Mouse (Mus musculus): ENCODE data around the gene Mapk10. TPM values are rescaled to one million over a fixed set of nuclear protein-coding genes. Genes with fewer than 3 reads are reported as not detected.

The Mapk10 gene
- polyA plus RNA-seq (2014; fragmentation: Nextera tagmentation; extraction: Ambion mirVana): 0.36 and 0.38 TPM in 2 replicates

DNA sequence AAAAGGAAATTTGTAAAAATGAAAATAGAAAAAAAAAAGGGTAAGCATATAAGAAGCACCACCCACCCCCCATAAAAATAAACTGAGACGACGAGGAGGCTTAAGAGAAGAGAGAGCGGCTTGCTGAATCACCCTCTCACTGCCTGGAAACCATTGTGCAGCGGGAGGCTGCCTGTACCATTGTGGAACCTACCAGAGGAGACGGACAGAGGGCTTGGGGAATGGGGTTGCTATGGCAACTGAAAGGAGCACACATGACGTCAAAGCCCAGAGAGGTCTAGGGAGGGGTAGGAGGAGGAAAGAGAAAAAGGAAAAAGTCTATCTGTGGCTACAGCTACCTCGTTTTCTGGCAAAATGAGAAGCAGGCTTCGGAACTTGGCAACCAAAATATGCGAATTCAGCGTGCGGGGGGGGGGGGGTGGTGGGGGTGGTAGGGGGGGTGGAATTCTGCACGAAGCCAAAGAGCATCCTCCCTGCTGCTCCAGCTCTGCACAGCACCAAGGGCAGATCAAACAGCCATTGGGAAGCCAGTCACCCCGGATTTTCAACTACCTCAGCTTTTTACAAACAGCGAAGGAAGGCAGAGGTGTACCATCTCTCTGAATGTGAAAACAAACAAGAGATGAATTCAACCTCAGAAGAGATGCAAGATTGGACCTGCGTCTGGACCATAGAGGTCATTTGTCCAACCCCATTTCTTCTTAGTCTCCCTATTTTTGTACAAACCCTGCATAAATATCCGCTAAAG, at the start of gene Mapk10:
Gene Mapk10, minus strand, starts transcription at position 234 of the 748 bp plus-strand sequence.
- Histone ChIP-seq H3K9ac (ENCODE audit: low read depth, low read length) (no peak within 1 kb of the TSS), H3K27ac (ENCODE audit: low read depth, low read length) (no peak within 1 kb of the TSS), H3K4me3 (ENCODE audit: low read length) (peak within 1 kb of the TSS; percentile 12), H3K9me3 (ENCODE audit: control insufficient read depth, low read length) (peaks cover 2% of the 10 kb centered on the region; the same call in 1 of the 2 replicates), H3K4me2 (replicated peaks; ENCODE audit: low read depth, low read length) (peak within 1 kb of the TSS; percentile 27; the same call in 1 of the 2 replicates), H3K27me3 (ENCODE audit: control insufficient read depth, insufficient read depth, low read length) (no peaks in the 10 kb centered on the region), H3K4me1 (ENCODE audit: control insufficient read depth, insufficient read depth, low read length) (0 out of 2 replicates have a peak, but pooled peaks cover 4% of the 10 kb centered on the region), H3K36me3 (ENCODE audit: control insufficient read depth, insufficient read depth, low read length) (no peaks in the 10 kb centered on the region)
- WGBS: 10% methylated on average over 16 of the region's 16 CpGs
- peak; percentile 95 for ATAC-seq (ENCODE audit: low FRiP score, low TSS enrichment)

DNA sequence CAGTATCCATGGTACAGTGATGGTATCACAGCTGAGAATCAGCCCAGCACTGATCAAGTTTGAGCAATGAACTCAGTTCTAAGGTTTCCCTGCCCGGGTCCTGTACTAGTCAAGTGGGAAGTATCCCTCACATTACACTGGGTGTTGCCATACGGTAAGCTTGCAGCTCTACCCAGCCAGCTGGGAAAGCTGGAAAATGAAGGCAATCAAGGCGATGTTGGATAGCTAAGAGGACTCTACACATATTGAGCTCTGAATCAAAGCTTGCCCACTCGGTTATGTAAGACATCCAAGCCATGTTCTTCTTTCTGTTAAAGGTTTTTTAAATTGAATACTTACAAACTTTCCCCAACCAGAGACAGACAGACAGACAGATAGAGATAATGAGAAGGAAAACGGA, 45.0 kb upstream of the Mapk10 start:
- no peak for ATAC-seq (ENCODE audit: low FRiP score, low TSS enrichment)
- 84% methylated on average over 5 of the region's 5 CpGs for WGBS

DNA sequence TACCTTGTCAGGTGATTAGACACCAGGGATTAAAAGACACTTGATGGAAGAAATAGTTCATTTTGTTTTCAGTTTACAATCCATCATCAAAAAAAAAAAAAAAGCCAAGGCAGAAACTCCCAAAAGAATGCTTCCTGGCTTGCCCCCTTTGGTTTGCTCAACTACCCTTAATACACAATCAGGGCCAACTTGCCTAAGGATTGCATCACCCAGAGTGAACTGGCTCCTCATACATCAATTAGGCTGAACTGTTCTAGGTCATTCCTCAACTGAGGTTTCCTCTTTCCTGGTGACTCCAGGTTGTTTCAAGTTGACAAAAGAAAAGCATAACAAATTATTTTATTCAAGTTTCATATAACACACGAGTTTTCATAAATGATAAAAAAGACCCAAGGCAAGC, 31.3 kb upstream of the Mapk10 start:
- H3K9ac ChIP-seq (ENCODE audit: low read depth, low read length): no peak overlapping the region
- no peak overlapping the region for H3K27ac ChIP-seq (ENCODE audit: low read depth, low read length)
- 75% methylated on average over 1 of the region's 1 CpGs for WGBS
- no peak overlapping the region for H3K4me3 ChIP-seq (ENCODE audit: low read length)
- H3K36me3 ChIP-seq (ENCODE audit: control insufficient read depth, insufficient read depth, low read length): no peaks in the 10 kb centered on the region
- no peaks in the 10 kb centered on the region for H3K4me1 ChIP-seq (ENCODE audit: control insufficient read depth, insufficient read depth, low read length)
- no peak overlapping the region for H3K4me2 ChIP-seq (replicated peaks; ENCODE audit: low read depth, low read length)
- no peak for ATAC-seq (ENCODE audit: low FRiP score, low TSS enrichment)
- no peaks in the 10 kb centered on the region for H3K9me3 ChIP-seq (ENCODE audit: control insufficient read depth, low read length)
- no peaks in the 10 kb centered on the region for H3K27me3 ChIP-seq (ENCODE audit: control insufficient read depth, insufficient read depth, low read length)

More for the DNA sequence above, 45.0 kb upstream of the Mapk10 start:
- Histone ChIP-seq H3K9me3 (ENCODE audit: control insufficient read depth, low read length) (no peaks in the 10 kb centered on the region), H3K36me3 (ENCODE audit: control insufficient read depth, insufficient read depth, low read length) (no peaks in the 10 kb centered on the region), H3K27me3 (ENCODE audit: control insufficient read depth, insufficient read depth, low read length) (no peaks in the 10 kb centered on the region), H3K4me1 (ENCODE audit: control insufficient read depth, insufficient read depth, low read length) (no peaks in the 10 kb centered on the region), H3K4me3 (ENCODE audit: low read length) (no peak overlapping the region), H3K27ac (ENCODE audit: low read depth, low read length) (no peak overlapping the region), H3K9ac (ENCODE audit: low read depth, low read length) (no peak overlapping the region), H3K4me2 (replicated peaks; ENCODE audit: low read depth, low read length) (no peak overlapping the region)

DNA sequence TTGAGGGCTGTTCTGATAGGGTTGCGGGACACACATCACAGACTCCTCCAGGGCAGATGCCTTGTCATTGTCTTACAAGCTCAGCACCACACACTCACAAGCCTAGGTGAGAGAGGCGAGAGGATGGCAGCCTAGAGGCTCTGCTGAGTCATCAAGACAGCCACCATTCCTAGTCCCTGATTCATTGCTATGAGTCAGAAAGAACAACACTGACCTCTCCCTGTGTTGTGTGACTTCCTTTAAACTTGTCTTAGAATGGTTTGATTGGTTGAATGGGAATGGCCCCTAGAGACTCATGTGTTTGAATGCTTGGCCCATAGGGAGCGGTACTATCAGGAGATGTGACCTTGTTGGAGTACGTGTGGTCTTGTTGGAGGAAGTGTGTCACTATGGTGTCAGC, 20.7 kb upstream of the Mapk10 start:
- Histone ChIP-seq H3K9me3 (ENCODE audit: control insufficient read depth, low read length) (no peaks in the 10 kb centered on the region), H3K9ac (ENCODE audit: low read depth, low read length) (no peak overlapping the region), H3K27me3 (ENCODE audit: control insufficient read depth, insufficient read depth, low read length) (no peaks in the 10 kb centered on the region), H3K4me1 (ENCODE audit: control insufficient read depth, insufficient read depth, low read length) (no peaks in the 10 kb centered on the region), H3K4me2 (replicated peaks; ENCODE audit: low read depth, low read length) (no peak overlapping the region), H3K36me3 (ENCODE audit: control insufficient read depth, insufficient read depth, low read length) (no peaks in the 10 kb centered on the region), H3K27ac (ENCODE audit: low read depth, low read length) (no peak overlapping the region), H3K4me3 (ENCODE audit: low read length) (no peak overlapping the region)
- ATAC-seq (ENCODE audit: low FRiP score, low TSS enrichment): no peak
- WGBS: 70% methylated on average over 4 of the region's 4 CpGs

DNA sequence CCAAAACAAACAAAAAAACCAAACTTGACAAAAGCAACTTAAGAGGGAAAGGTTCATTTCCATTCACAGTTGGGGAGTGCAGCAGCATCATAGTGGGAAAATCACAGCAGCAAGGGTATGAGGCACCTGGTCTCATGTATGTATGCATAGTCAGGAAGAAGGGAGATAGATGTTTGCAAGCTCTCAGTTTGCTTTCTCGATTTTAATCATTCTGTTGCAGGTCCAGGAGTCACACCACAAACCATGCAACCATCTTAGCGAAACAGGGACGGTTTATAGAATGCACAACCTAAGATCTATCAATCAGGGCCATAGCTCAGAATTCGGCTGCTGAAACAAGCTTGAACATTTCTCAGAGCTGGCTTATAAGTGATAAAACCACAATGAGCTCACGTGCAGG, 19.2 kb upstream of the Mapk10 start:
- Histone ChIP-seq H3K9me3 (ENCODE audit: control insufficient read depth, low read length) (no peaks in the 10 kb centered on the region), H3K4me1 (ENCODE audit: control insufficient read depth, insufficient read depth, low read length) (no peaks in the 10 kb centered on the region), H3K4me3 (ENCODE audit: low read length) (no peak overlapping the region), H3K36me3 (ENCODE audit: control insufficient read depth, insufficient read depth, low read length) (no peaks in the 10 kb centered on the region), H3K9ac (ENCODE audit: low read depth, low read length) (no peak overlapping the region), H3K27me3 (ENCODE audit: control insufficient read depth, insufficient read depth, low read length) (no peaks in the 10 kb centered on the region), H3K4me2 (replicated peaks; ENCODE audit: low read depth, low read length) (no peak overlapping the region), H3K27ac (ENCODE audit: low read depth, low read length) (no peak overlapping the region)
- no peak for ATAC-seq (ENCODE audit: low FRiP score, low TSS enrichment)
- 91% methylated on average over 5 of the region's 5 CpGs for whole genome bisulfite sequencing

DNA sequence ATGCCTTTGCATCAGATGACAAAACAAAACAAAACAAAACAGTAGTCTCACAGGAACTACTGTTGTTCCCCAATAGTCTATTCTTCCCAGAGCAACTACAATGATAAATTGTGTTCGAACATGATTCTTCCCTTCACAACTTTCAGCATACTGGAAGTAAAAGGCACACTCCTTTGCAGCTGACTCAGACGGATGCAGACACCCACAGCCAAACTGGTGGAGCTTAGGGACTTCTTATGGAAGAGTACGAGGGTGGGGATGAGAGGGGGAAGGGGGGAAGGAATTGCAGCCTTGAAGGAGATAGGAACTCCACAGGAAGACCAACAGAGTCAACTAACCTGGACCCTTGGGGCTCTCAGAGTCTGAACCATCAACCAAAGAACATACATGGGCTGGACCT, 18.2 kb upstream of the Mapk10 start:
- Histone ChIP-seq H3K27me3 (ENCODE audit: control insufficient read depth, insufficient read depth, low read length) (no peaks in the 10 kb centered on the region; the same call in 1 of the 2 replicates), H3K4me1 (ENCODE audit: control insufficient read depth, insufficient read depth, low read length) (no peaks in the 10 kb centered on the region), H3K9me3 (ENCODE audit: control insufficient read depth, low read length) (no peaks in the 10 kb centered on the region), H3K4me3 (ENCODE audit: low read length) (no peak overlapping the region), H3K9ac (ENCODE audit: low read depth, low read length) (no peak overlapping the region), H3K36me3 (ENCODE audit: control insufficient read depth, insufficient read depth, low read length) (no peaks in the 10 kb centered on the region), H3K4me2 (replicated peaks; ENCODE audit: low read depth, low read length) (no peak overlapping the region), H3K27ac (ENCODE audit: low read depth, low read length) (no peak overlapping the region)
- no peak for ATAC-seq (ENCODE audit: low FRiP score, low TSS enrichment)
- WGBS: 79% methylated on average over 3 of the region's 3 CpGs

DNA sequence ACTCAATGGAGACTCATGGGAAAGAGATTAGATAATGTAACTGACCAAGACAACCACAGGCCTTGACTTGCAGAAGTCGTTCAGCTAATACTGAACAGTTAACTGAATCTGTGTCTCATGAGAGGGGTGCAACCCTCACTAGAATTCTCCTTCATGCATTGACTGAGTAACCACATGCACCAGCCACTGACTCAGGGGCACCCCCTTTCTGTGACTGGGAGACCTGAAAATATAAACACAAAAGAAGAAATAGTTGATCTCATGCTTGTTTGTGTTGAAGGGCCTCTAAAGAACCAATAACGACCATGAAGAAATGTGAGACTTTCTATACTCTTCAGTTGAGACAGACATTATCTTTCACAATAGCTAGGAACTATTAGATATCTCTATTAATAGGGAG, 10.9 kb upstream of the Mapk10 start:
- 76% methylated on average over 2 of the region's 2 CpGs for WGBS
- no peak overlapping the region for H3K4me3 ChIP-seq (ENCODE audit: low read length)
- H3K4me2 ChIP-seq (replicated peaks; ENCODE audit: low read depth, low read length): no peak overlapping the region
- no peaks in the 10 kb centered on the region for H3K36me3 ChIP-seq (ENCODE audit: control insufficient read depth, insufficient read depth, low read length)
- no peaks in the 10 kb centered on the region for H3K4me1 ChIP-seq (ENCODE audit: control insufficient read depth, insufficient read depth, low read length)
- no peak overlapping the region for H3K27ac ChIP-seq (ENCODE audit: low read depth, low read length)
- no peaks in the 10 kb centered on the region for H3K9me3 ChIP-seq (ENCODE audit: control insufficient read depth, low read length)
- H3K9ac ChIP-seq (ENCODE audit: low read depth, low read length): no peak overlapping the region
- ATAC-seq (ENCODE audit: low FRiP score, low TSS enrichment): no peak
- no peaks in the 10 kb centered on the region; the same call in 1 of the 2 replicates for H3K27me3 ChIP-seq (ENCODE audit: control insufficient read depth, insufficient read depth, low read length)

DNA sequence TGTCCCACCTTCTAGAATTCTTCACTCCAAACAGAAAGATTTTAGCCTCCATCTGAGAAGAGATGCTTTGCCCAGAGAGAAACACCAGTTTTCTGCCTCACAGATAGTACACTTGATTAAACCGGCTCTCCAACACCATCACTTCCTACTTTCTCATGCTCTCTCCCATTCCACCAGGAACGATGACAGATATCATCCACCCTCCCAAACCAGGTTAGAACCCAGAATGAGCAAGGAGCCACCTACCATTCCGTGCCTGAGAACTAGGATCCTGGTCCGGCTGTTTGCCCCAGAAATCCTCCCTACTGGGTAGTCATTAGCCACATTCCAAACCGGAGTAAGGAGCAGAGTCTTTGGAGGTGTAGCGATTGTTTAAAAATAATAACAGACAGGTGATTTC, 490 bp downstream of the Mapk10 start:
- Histone ChIP-seq H3K4me1 (ENCODE audit: control insufficient read depth, insufficient read depth, low read length) (0 out of 2 replicates have a peak, but pooled peaks cover 4% of the 10 kb centered on the region), H3K36me3 (ENCODE audit: control insufficient read depth, insufficient read depth, low read length) (no peaks in the 10 kb centered on the region), H3K9me3 (ENCODE audit: control insufficient read depth, low read length) (peaks cover 2% of the 10 kb centered on the region; the same call in 1 of the 2 replicates), H3K9ac (ENCODE audit: low read depth, low read length) (no peak overlapping the region), H3K27me3 (ENCODE audit: control insufficient read depth, insufficient read depth, low read length) (no peaks in the 10 kb centered on the region), H3K4me2 (replicated peaks; ENCODE audit: low read depth, low read length) (peak overlapping the region; percentile 27; the same call in 1 of the 2 replicates), H3K27ac (ENCODE audit: low read depth, low read length) (no peak overlapping the region), H3K4me3 (ENCODE audit: low read length) (peak overlapping the region; percentile 12; the same call in 1 of the 2 replicates)
- no peak for ATAC-seq (ENCODE audit: low FRiP score, low TSS enrichment)
- WGBS: 33% methylated on average over 6 of the region's 6 CpGs

DNA sequence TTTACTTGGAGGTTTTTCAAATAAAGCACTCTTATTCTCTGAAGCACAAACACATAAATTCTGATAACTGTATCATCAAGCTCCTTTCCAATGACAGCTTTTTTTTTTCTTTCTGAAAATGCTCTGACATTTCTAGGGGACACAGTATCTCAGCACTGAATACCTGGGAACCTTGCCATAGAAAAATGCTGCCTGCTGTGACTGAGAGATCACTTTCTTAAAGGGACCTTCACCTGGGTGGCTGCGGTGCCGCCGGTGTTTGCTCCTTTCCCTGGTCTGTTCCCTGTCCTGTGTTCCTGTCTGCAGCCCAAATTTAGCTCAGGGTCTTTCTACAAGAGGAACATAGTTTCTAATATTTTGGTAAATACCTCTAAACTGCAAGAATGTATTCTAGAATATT, 1.1 kb downstream of the Mapk10 start:
- WGBS: 69% methylated on average over 3 of the region's 3 CpGs

More for the DNA sequence above, 1.1 kb downstream of the Mapk10 start:
- 0 out of 2 replicates have a peak, but pooled peaks cover 4% of the 10 kb centered on the region for H3K4me1 ChIP-seq (ENCODE audit: control insufficient read depth, insufficient read depth, low read length)
- no peak overlapping the region for H3K27ac ChIP-seq (ENCODE audit: low read depth, low read length)
- peaks cover 2% of the 10 kb centered on the region; the same call in 1 of the 2 replicates for H3K9me3 ChIP-seq (ENCODE audit: control insufficient read depth, low read length)
- H3K36me3 ChIP-seq (ENCODE audit: control insufficient read depth, insufficient read depth, low read length): no peaks in the 10 kb centered on the region
- ATAC-seq (ENCODE audit: low FRiP score, low TSS enrichment): no peak
- H3K4me3 ChIP-seq (ENCODE audit: low read length): no peak overlapping the region
- H3K27me3 ChIP-seq (ENCODE audit: control insufficient read depth, insufficient read depth, low read length): no peaks in the 10 kb centered on the region
- no peak overlapping the region for H3K4me2 ChIP-seq (replicated peaks; ENCODE audit: low read depth, low read length)
- no peak overlapping the region for H3K9ac ChIP-seq (ENCODE audit: low read depth, low read length)

Data from kidney, embryonic 14.5 days (tissue).